Mouse (Mus musculus) left cerebral cortex, adult 2 months (tissue): Measurements from ENCODE around the gene D430042O09Rik. TPM values are rescaled to one million over a fixed set of nuclear protein-coding genes. Genes with fewer than 3 reads are reported as not detected.

Experiments
- DNase-seq, 2 experiments: peaks; one replicate each; pipeline ENCODE4 v3.0.0; 2021 to 2022; ENCODE audit warnings: low spot score in 2 of 2, mixed read lengths in 1 of 2; ENCODE audit errors: extremely low spot score in 1 of 2
- H3K27ac ChIP-seq: fragments of 200-600 bp; 2 replicates; pipeline ENCODE4 v1.8.1; 2022
- H3K4me3 ChIP-seq: fragments of 200-600 bp; 2 replicates; pipeline ENCODE4 v1.8.1; 2022
- CTCF ChIP-seq: fragments of 200-600 bp; IDR thresholded peaks from 2 replicates; pipeline ENCODE4 v1.8.1; 2022; ENCODE audit warnings: antibody characterized with exemption, mild to moderate bottlenecking, moderate library complexity
- intact Hi-C: fragments of 180-260 bp; cut with DNase I; formaldehyde crosslinking; loops from one replicate; pipeline ENCODE4 v1.15.1; 2025
- total RNA-seq, 2 experiments: library from RNA; stranded (reverse); gene quantifications; 2 replicates each; pipeline ENCODE4 v1.2.3; 2021

Gene D430042O09Rik
- total RNA-seq, 2 experiments from 2014 or later, result 25.9 to 28.3 TPM

- Histone ChIP-seq H3K27ac (no peak overlapping the region), H3K4me3 (no peak overlapping the region)
- TF ChIP-seq CTCF, result no peak
- DNase-seq, result no peak
- intact Hi-C loops, result loop anchor here (5.0 kb wide), 1 partner anchor 343 kb away; no protein-coding TSS in a partner anchor
These were observed 37.1 kb downstream of the D430042O09Rik start for GRCm38 (mm10) chr7:125744774-125745173.

- H3K27ac ChIP-seq, result no peak overlapping the region
- intact Hi-C loops, result loop anchor here (5.0 kb wide), 1 partner anchor 341 kb away; no protein-coding TSS in a partner anchor
- no peak for DNase-seq
- H3K4me3 ChIP-seq, result no peak overlapping the region
- TF ChIP-seq CTCF, result no peak
These were observed 39.1 kb downstream of the D430042O09Rik start for GRCm38 (mm10) chr7:125746621-125747315.

- H3K4me3 ChIP-seq, result no peak overlapping the region
- no peak for DNase-seq
- intact Hi-C loops, result loop anchor here (5.0 kb wide), 1 partner anchor 340 kb away; no protein-coding TSS in a partner anchor
These were observed 39.6 kb downstream of the D430042O09Rik start for GRCm38 (mm10) chr7:125747316-125747690.

GRCm38 (mm10) chr7:125748186-125748585, 40.5 kb downstream of the D430042O09Rik start:
- peak; percentile 82 for TF ChIP-seq CTCF
- H3K4me3 ChIP-seq, result no peak overlapping the region
- no peak overlapping the region for H3K27ac ChIP-seq
- no peak for DNase-seq
- intact Hi-C loops, result loop anchor here (5.0 kb wide), 1 partner anchor 339 kb away; no protein-coding TSS in a partner anchor

More at GRCm38 (mm10) chr7:125747316-125747690, 39.6 kb downstream of the D430042O09Rik start:
- peak; percentile 47 for TF ChIP-seq CTCF
- no peak overlapping the region for H3K27ac ChIP-seq

GRCm38 (mm10) chr7:125752699-125753325, 45.1 kb downstream of the D430042O09Rik start:
- intact Hi-C loops, result no loop called here
- Histone ChIP-seq H3K27ac (no peak overlapping the region), H3K4me3 (no peak overlapping the region)

GRCm38 (mm10) chr7:125753326-125753715, 45.6 kb downstream of the D430042O09Rik start:
- TF ChIP-seq CTCF, result no peak
- H3K4me3 ChIP-seq, result no peak overlapping the region
- no peak for DNase-seq
- intact Hi-C loops, result no loop called here
- no peak overlapping the region for H3K27ac ChIP-seq

More at GRCm38 (mm10) chr7:125752699-125753325, 45.1 kb downstream of the D430042O09Rik start:
- DNase-seq, result no peak
- no peak for TF ChIP-seq CTCF

- Histone ChIP-seq H3K27ac (no peak overlapping the region), H3K4me3 (no peak overlapping the region)
- TF ChIP-seq CTCF, result no peak
- DNase-seq, result no peak
- intact Hi-C loops, result no loop called here
These were observed 49.1 kb downstream of the D430042O09Rik start for GRCm38 (mm10) chr7:125756806-125757205.

GRCm38 (mm10) chr7:125757896-125758623, 50.4 kb downstream of the D430042O09Rik start:
- TF ChIP-seq CTCF, result no peak
- intact Hi-C loops, result no loop called here
- Histone ChIP-seq H3K4me3 (no peak overlapping the region), H3K27ac (no peak overlapping the region)
- DNase-seq, result no peak

GRCm38 (mm10) chr7:125762289-125762688, 54.6 kb downstream of the D430042O09Rik start:
- TF ChIP-seq CTCF, result no peak

GRCm38 (mm10) chr7:125762883-125763830, 55.5 kb downstream of the D430042O09Rik start:
- DNase-seq, result no peak
- no peak for TF ChIP-seq CTCF
- Histone ChIP-seq H3K4me3 (no peak overlapping the region), H3K27ac (no peak overlapping the region)
- intact Hi-C loops, result no loop called here

More at GRCm38 (mm10) chr7:125762289-125762688, 54.6 kb downstream of the D430042O09Rik start:
- intact Hi-C loops, result no loop called here
- Histone ChIP-seq H3K27ac (no peak overlapping the region), H3K4me3 (no peak overlapping the region)
- DNase-seq, result no peak

- DNase-seq, result no peak
- no peak overlapping the region for H3K27ac ChIP-seq
- no peak for TF ChIP-seq CTCF
- no peak overlapping the region for H3K4me3 ChIP-seq
- intact Hi-C loops, result no loop called here
These were observed 56.7 kb downstream of the D430042O09Rik start for GRCm38 (mm10) chr7:125764373-125764772.
